Mouse (Mus musculus) stomach, postnatal 0 days (tissue): ENCODE measurements around the gene Zfand6.

ENCODE experiments used
- CTCF ChIP-seq: IDR thresholded peaks from 2 replicates; pipeline ENCODE4 v1.5.1; 2016; ENCODE audit warnings: antibody characterized with exemption, low read depth, mild to moderate bottlenecking, moderate library complexity
- EP300 ChIP-seq: optimal IDR thresholded peaks from 2 replicates; pipeline ENCODE3; 2016; ENCODE audit warnings: antibody characterized with exemption

DNA sequence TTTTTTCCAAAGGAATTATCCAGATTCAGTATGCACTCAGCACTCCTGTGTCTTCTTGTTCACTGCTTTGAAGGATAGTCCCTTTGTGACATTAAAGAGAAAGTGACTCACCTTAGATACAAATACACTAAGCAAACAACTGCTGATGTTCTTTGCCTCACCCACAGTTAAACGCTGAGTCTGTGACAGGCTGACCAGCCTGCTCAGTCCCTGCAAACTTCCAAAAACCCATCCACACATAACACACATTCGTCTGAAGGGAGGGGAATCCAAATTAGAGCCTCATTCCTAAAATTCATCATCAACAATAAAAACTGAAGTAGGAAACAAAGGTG is 37.8 kb downstream of the Zfand6 start:
- TF ChIP-seq CTCF, result no peak
- no peak for TF ChIP-seq EP300
